Mouse (Mus musculus): ENCODE data around the gene Fam168a. TPM values are rescaled to one million over a fixed set of nuclear protein-coding genes. Genes with fewer than 3 reads are reported as not detected.
A peak's percentile ranks its signal among the peaks of the same experiment; 100 is the strongest.

The Fam168a gene
- polyA plus RNA-seq, 1 experiment from 2014 or later = 53.8 TPM

DNA sequence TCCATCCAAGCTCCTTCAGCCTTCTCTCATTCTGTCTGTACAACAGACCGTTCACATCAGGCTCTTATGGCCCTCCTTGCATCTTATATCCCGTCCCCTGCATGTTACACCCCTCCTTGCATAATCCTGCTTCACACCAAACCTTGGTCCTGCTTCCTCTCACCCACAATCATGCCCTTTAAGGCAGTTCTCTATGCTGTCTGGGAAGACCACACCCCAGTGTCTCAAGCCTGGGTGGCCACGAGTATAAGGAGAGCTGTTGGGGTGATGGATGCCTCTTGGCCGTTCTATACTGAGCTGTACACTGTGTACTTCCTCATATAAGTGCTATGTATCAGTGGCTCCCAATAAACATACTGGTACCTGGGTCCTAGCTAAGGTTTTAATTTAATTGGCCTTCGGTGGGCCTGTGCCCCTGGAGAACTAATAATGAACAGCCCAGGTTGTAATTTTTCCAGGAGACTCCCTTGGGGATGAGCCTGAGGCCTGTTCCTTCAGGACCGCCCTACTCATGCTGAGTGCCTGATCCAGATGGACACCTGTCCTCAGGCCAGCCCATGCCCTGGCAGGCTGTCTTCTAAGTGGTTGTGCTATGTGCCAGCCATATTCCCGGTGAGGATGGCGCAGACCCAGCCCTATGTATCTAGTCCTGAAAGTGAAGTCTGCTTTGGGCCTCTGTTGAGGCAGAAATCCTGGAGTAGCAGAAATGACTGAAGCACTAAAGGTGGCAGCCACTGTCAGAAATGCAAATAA is 163.6 kb downstream of the Fam168a start:
- Histone ChIP-seq H3K9me3 (ENCODE audit: control insufficient read depth, low read length) (no peaks in the 10 kb centered on the region), H3K4me1 (ENCODE audit: control insufficient read depth, insufficient read depth, low read length) (0 out of 2 replicates have a peak, but pooled peaks cover 5% of the 10 kb centered on the region), H3K9ac (ENCODE audit: low read depth, low read length) (no peak overlapping the region), H3K4me2 (replicated peaks; ENCODE audit: low read depth, low read length) (no peak overlapping the region), H3K36me3 (ENCODE audit: control insufficient read depth, insufficient read depth, low read length) (peaks cover 40% of the 10 kb centered on the region), H3K4me3 (ENCODE audit: low read length) (no peak overlapping the region), H3K27ac (ENCODE audit: low read depth, low read length) (no peak overlapping the region), H3K27me3 (ENCODE audit: control insufficient read depth, insufficient read depth, low read length) (no peaks in the 10 kb centered on the region)
- ATAC-seq (ENCODE audit: low FRiP score, low TSS enrichment) = no peak
- WGBS = 82% methylated on average over 8 of the region's 8 CpGs

DNA sequence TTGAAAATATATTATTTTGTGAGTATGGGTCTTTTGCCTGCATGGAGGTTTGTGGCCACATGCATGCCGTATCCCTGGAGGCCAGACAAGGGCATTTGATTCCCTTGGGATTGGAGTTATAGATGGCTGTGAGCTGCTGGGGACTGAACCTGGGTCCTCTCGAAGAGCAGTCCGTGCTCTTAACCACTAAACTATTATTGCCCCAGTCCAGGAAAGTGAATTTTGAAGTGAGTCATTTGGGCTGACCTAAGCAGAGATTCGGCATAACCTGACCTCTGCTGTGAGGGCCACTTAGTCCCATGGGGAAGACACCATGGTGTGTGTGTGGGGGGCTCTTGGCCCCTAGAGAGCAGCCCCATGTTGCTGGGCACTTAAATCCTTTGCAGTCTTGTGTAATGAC is 164.9 kb downstream of the Fam168a start:
- Histone ChIP-seq H3K36me3 (ENCODE audit: control insufficient read depth, insufficient read depth, low read length) (peaks cover 52% of the 10 kb centered on the region), H3K4me1 (ENCODE audit: control insufficient read depth, insufficient read depth, low read length) (0 out of 2 replicates have a peak, but pooled peaks cover 5% of the 10 kb centered on the region), H3K4me3 (ENCODE audit: low read length) (no peak overlapping the region), H3K4me2 (replicated peaks; ENCODE audit: low read depth, low read length) (no peak overlapping the region), H3K27ac (ENCODE audit: low read depth, low read length) (no peak overlapping the region), H3K9ac (ENCODE audit: low read depth, low read length) (no peak overlapping the region), H3K9me3 (ENCODE audit: control insufficient read depth, low read length) (no peaks in the 10 kb centered on the region), H3K27me3 (ENCODE audit: control insufficient read depth, insufficient read depth, low read length) (no peaks in the 10 kb centered on the region)
- WGBS = 90% methylated on average over 4 of the region's 4 CpGs
- no peak for ATAC-seq (ENCODE audit: low FRiP score, low TSS enrichment)

DNA sequence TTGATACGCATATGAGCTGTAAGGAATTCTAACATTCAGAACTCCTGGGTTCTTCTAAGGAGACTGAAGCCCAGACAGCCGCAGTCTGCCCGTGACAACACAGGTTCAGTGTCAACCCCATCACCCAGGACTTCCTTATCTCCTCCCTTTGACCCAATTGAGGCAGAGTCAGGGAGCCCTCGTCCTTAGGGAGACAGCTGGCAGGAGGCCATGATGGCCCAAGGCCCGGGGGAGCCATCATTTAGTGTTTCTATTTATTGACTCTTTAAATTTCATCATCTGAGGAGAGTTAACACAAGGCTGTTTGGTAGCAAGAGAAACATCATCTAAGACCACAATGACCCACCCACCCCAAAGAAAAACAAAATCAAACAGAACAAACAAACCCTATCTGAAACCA is 165.5 kb downstream of the Fam168a start:
- Histone ChIP-seq H3K4me3 (ENCODE audit: low read length) (no peak overlapping the region), H3K9me3 (ENCODE audit: control insufficient read depth, low read length) (no peaks in the 10 kb centered on the region), H3K4me1 (ENCODE audit: control insufficient read depth, insufficient read depth, low read length) (0 out of 2 replicates have a peak, but pooled peaks cover 5% of the 10 kb centered on the region), H3K36me3 (ENCODE audit: control insufficient read depth, insufficient read depth, low read length) (peaks cover 57% of the 10 kb centered on the region), H3K27ac (ENCODE audit: low read depth, low read length) (no peak overlapping the region), H3K9ac (ENCODE audit: low read depth, low read length) (no peak overlapping the region), H3K27me3 (ENCODE audit: control insufficient read depth, insufficient read depth, low read length) (no peaks in the 10 kb centered on the region), H3K4me2 (replicated peaks; ENCODE audit: low read depth, low read length) (no peak overlapping the region)
- ATAC-seq (ENCODE audit: low FRiP score, low TSS enrichment) = no peak
- WGBS = 65% methylated on average over 5 of the region's 5 CpGs

DNA sequence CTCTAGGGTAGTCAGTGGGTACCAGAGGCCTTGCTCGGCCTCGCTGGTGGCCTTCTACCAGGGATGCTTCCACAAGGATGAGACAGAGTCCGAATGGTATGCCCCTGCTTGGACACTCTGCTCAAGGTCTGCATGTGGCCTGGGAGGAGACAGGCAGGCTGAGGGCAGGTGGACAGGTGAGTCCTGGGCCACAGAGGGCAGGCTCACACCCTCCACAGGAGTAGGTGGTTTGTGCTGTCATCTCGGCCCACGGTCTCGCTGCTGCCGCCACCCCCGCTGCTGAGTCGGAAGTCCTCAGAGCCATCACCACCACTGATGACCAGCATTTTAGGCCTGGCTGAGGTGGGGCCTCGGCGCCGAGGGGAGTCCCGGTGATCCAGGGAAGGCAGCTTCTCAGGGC is 166.8 kb downstream of the Fam168a start:
- Histone ChIP-seq H3K4me1 (ENCODE audit: control insufficient read depth, insufficient read depth, low read length) (0 out of 2 replicates have a peak, but pooled peaks cover 5% of the 10 kb centered on the region), H3K27ac (ENCODE audit: low read depth, low read length) (no peak overlapping the region), H3K4me2 (replicated peaks; ENCODE audit: low read depth, low read length) (no peak overlapping the region), H3K9ac (ENCODE audit: low read depth, low read length) (no peak overlapping the region), H3K4me3 (ENCODE audit: low read length) (no peak overlapping the region), H3K27me3 (ENCODE audit: control insufficient read depth, insufficient read depth, low read length) (no peaks in the 10 kb centered on the region), H3K9me3 (ENCODE audit: control insufficient read depth, low read length) (no peaks in the 10 kb centered on the region), H3K36me3 (ENCODE audit: control insufficient read depth, insufficient read depth, low read length) (peaks cover 71% of the 10 kb centered on the region)
- 94% methylated on average over 13 of the region's 13 CpGs for WGBS
- no peak for ATAC-seq (ENCODE audit: low FRiP score, low TSS enrichment)

DNA sequence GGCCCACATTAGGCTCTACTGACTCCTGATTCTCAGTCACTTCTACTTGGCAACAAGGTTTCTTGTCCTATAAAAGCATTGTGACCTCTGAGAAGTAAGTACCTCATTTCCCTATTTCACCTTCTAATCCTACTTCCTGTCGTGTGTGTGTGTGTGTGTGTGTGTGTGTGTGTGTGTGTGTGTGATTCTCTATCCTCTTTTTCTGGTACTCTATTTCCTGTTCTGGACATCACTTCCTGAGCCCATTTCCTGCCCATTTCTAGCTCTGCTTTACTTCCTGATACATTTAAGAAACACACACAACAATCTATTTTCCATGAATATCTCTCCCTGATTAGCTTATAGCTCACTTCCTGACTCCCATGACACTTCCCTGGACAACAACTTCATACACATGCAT is 169.4 kb downstream of the Fam168a start:
- H3K36me3 ChIP-seq (ENCODE audit: control insufficient read depth, insufficient read depth, low read length) = peaks cover 94% of the 10 kb centered on the region
- peak overlapping the region; percentile 37; the same call in 1 of the 2 replicates for H3K27ac ChIP-seq (ENCODE audit: low read depth, low read length)
- H3K27me3 ChIP-seq (ENCODE audit: control insufficient read depth, insufficient read depth, low read length) = no peaks in the 10 kb centered on the region
- no peak overlapping the region for H3K4me3 ChIP-seq (ENCODE audit: low read length)
- H3K4me1 ChIP-seq (ENCODE audit: control insufficient read depth, insufficient read depth, low read length) = 0 out of 2 replicates have a peak, but pooled peaks cover 5% of the 10 kb centered on the region
- H3K9ac ChIP-seq (ENCODE audit: low read depth, low read length) = no peak overlapping the region
- H3K4me2 ChIP-seq (replicated peaks; ENCODE audit: low read depth, low read length) = no peak overlapping the region
- WGBS = 53% methylated on average over 1 of the region's 1 CpGs
- no peaks in the 10 kb centered on the region for H3K9me3 ChIP-seq (ENCODE audit: control insufficient read depth, low read length)
- no peak for ATAC-seq (ENCODE audit: low FRiP score, low TSS enrichment)

DNA sequence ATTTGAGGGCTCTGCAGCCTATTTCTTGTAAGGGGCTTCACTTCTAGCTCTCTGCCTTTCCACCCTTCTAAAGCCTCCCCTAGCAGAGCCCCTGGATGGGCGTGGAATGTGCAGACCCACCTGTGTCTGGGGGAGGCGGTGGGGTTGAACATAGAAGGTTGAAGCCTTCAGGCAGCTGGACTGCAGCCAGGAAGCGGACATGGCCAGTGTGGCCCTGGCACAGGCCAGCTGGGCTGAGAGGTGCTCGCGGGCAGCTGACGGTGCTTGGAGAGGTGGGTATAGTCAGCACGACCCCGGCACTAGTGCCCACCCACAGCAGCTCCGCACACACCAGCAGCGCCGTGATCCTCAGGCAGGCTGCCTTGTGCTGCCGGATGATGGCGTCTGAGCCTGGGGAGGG is 169.9 kb downstream of the Fam168a start:
- Histone ChIP-seq H3K4me2 (replicated peaks; ENCODE audit: low read depth, low read length) (no peak overlapping the region), H3K4me3 (ENCODE audit: low read length) (no peak overlapping the region), H3K9me3 (ENCODE audit: control insufficient read depth, low read length) (no peaks in the 10 kb centered on the region), H3K27me3 (ENCODE audit: control insufficient read depth, insufficient read depth, low read length) (no peaks in the 10 kb centered on the region), H3K27ac (ENCODE audit: low read depth, low read length) (peak overlapping the region; percentile 37; the same call in 1 of the 2 replicates), H3K9ac (ENCODE audit: low read depth, low read length) (no peak overlapping the region), H3K4me1 (ENCODE audit: control insufficient read depth, insufficient read depth, low read length) (0 out of 2 replicates have a peak, but pooled peaks cover 5% of the 10 kb centered on the region), H3K36me3 (ENCODE audit: control insufficient read depth, insufficient read depth, low read length) (peaks cover 95% of the 10 kb centered on the region)
- WGBS = 81% methylated on average over 13 of the region's 13 CpGs
- ATAC-seq (ENCODE audit: low FRiP score, low TSS enrichment) = no peak

DNA sequence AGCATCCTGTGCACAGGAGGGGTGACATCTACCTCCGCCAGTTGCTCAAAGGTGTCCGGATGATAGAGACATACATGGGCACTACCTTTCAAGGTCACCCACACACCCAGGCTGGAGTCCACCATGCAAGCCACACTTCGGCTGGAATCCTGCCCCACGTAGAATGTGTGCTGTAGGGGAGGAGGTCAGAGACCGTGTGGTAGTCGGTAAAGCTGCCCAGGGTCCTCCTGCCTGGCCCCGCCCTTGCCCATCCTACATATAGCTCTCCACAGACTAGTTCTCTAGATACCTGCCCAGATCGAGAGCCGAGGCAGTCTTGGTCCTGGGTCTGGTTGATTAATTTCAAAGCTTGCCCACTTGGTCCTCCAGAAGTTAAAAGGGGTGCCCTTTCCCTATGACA is 170.3 kb downstream of the Fam168a start:
- whole genome bisulfite sequencing = 90% methylated on average over 9 of the region's 9 CpGs
- Histone ChIP-seq H3K36me3 (ENCODE audit: control insufficient read depth, insufficient read depth, low read length) (peaks cover 95% of the 10 kb centered on the region), H3K4me2 (replicated peaks; ENCODE audit: low read depth, low read length) (no peak overlapping the region), H3K4me1 (ENCODE audit: control insufficient read depth, insufficient read depth, low read length) (0 out of 2 replicates have a peak, but pooled peaks cover 5% of the 10 kb centered on the region), H3K27ac (ENCODE audit: low read depth, low read length) (no peak overlapping the region), H3K9ac (ENCODE audit: low read depth, low read length) (no peak overlapping the region), H3K27me3 (ENCODE audit: control insufficient read depth, insufficient read depth, low read length) (no peaks in the 10 kb centered on the region), H3K4me3 (ENCODE audit: low read length) (no peak overlapping the region), H3K9me3 (ENCODE audit: control insufficient read depth, low read length) (no peaks in the 10 kb centered on the region)
- ATAC-seq (ENCODE audit: low FRiP score, low TSS enrichment) = no peak

DNA sequence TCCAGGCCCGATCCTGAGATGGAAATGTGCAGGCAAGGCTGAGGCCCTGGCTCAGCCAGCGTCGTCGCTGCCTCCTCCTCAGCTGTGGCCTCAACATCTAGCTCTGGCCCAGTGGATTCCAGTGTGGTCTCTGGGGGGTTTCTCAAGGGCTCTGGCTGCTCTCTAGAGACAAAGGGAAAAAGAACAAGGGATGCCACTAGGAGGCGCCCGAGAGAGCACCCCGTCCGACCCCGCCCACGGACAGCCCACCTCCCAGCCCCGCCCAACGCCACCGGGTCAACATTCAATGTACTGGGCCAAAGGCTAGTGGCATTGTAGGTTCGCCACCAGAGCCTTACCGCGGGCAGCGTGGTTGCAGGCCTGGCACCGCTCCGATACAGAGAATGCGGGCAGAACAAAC is 173.2 kb downstream of the Fam168a start:
- no peak overlapping the region for H3K4me2 ChIP-seq (replicated peaks; ENCODE audit: low read depth, low read length)
- no peak overlapping the region for H3K27ac ChIP-seq (ENCODE audit: low read depth, low read length)
- peak; percentile 24; the same call in 1 of the 2 replicates for ATAC-seq (ENCODE audit: low FRiP score, low TSS enrichment)
- H3K27me3 ChIP-seq (ENCODE audit: control insufficient read depth, insufficient read depth, low read length) = no peaks in the 10 kb centered on the region
- no peak overlapping the region for H3K4me3 ChIP-seq (ENCODE audit: low read length)
- H3K9ac ChIP-seq (ENCODE audit: low read depth, low read length) = no peak overlapping the region
- 26% methylated on average over 20 of the region's 20 CpGs for WGBS
- no peaks in the 10 kb centered on the region for H3K9me3 ChIP-seq (ENCODE audit: control insufficient read depth, low read length)
- H3K36me3 ChIP-seq (ENCODE audit: control insufficient read depth, insufficient read depth, low read length) = peaks cover 97% of the 10 kb centered on the region
- H3K4me1 ChIP-seq (ENCODE audit: control insufficient read depth, insufficient read depth, low read length) = no peaks in the 10 kb centered on the region

DNA sequence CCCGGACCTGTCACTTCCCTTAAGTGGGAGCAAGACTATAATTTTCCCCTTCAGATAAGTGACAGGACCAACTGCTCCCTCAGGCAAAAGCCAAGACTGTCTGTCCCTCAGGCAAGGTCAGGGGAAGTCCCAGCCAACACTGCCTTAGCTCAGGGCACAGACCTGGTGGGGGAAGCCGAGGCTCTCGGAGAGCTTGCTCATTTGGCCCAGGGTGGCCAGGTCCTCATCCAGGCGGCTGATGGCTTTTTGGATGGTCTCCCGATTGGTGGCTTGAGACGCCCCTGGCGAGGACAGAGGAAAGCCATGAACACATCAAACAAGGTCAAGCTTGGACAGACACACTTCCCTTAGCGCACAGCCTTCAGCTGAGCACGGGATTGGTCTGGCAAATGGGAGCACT is 175.1 kb downstream of the Fam168a start:
- no peak for ATAC-seq (ENCODE audit: low FRiP score, low TSS enrichment)
- H3K36me3 ChIP-seq (ENCODE audit: control insufficient read depth, insufficient read depth, low read length) = peaks cover 96% of the 10 kb centered on the region
- WGBS = 92% methylated on average over 9 of the region's 9 CpGs
- H3K9me3 ChIP-seq (ENCODE audit: control insufficient read depth, low read length) = no peaks in the 10 kb centered on the region
- H3K4me2 ChIP-seq (replicated peaks; ENCODE audit: low read depth, low read length) = no peak overlapping the region
- no peak overlapping the region for H3K4me3 ChIP-seq (ENCODE audit: low read length)
- no peaks in the 10 kb centered on the region for H3K27me3 ChIP-seq (ENCODE audit: control insufficient read depth, insufficient read depth, low read length)
- H3K4me1 ChIP-seq (ENCODE audit: control insufficient read depth, insufficient read depth, low read length) = no peaks in the 10 kb centered on the region
- no peak overlapping the region for H3K9ac ChIP-seq (ENCODE audit: low read depth, low read length)
- no peak overlapping the region for H3K27ac ChIP-seq (ENCODE audit: low read depth, low read length)
